Mouse (Mus musculus): ENCODE measurements at regions not wholly inside any gene's neighbourhood (a gene's known extent, or its start where the extent isn't known, plus 50 kb on each side); places are given as distances from the start of the nearest gene placed in this dataset.

DNA sequence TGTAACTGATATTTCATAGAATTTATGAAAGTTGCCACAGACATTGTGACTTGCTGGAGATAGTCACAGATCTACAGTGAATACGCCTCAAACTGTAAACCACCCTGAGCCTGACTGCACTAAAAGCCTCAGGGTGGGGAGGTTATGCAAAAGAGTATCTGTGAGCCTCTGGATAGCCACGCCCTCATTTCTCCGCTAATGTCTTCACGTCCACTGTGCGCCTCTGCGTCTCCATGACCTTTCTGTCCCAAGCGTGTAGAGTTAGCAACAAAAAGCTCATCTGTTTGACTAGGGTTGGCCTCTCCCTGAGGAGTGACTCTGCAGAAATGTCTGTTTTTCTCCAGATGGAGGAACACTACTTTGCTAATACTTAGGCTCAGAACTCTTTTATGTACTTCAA is 170.8 kb upstream of the Gm49356 start:
- no peaks in the 10 kb centered on the region for H3K36me3 ChIP-seq
- DNase-seq (ENCODE audit: low spot score), result no peak
- 75% methylated on average over 7 of the region's 7 CpGs for WGBS
- peaks cover 4% of the 10 kb centered on the region; the same call in 1 of the 2 replicates for H3K27me3 ChIP-seq (ENCODE audit: insufficient read depth, poor library complexity, severe bottlenecking)
- no peak overlapping the region for H3K27ac ChIP-seq
- no peaks in the 10 kb centered on the region for H3K9me3 ChIP-seq
- H3K4me3 ChIP-seq, result no peak overlapping the region
- H3K4me1 ChIP-seq, result no peaks in the 10 kb centered on the region

DNA sequence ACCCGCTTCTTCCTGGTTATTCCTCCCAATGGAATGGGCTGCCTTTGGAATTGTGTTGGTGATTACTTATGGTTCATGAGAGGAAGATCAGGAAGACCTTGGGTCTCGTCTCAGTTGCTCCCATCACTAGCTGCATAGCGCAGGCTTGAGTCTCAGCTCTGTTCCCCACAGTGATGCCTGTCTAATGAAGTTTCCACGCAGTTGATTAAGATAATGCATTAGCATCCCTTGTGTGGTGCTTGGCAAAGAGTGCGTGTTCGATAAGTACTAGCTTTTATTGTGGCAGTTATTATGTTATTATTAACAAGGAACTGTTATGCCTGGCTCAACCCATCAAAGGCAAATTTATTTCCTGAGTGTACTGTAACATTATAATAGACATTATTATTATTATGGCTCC is 169.7 kb upstream of the Gm49356 start:
- DNase-seq (ENCODE audit: low spot score), result no peak
- H3K4me1 ChIP-seq, result no peaks in the 10 kb centered on the region
- no peaks in the 10 kb centered on the region for H3K36me3 ChIP-seq
- peaks cover under 1% of the 10 kb centered on the region; the same call in 1 of the 2 replicates for H3K27me3 ChIP-seq (ENCODE audit: insufficient read depth, poor library complexity, severe bottlenecking)
- WGBS, result 86% methylated on average over 6 of the region's 6 CpGs
- no peak overlapping the region for H3K4me3 ChIP-seq
- no peak overlapping the region for H3K27ac ChIP-seq
- H3K9me3 ChIP-seq, result no peaks in the 10 kb centered on the region

GRCm38 (mm10) chr15:58727041-58727440 is 162.1 kb upstream of the Gm49356 start:
- Histone ChIP-seq H3K27ac (no peak overlapping the region), H3K27me3 (ENCODE audit: insufficient read depth, poor library complexity, severe bottlenecking) (no peaks in the 10 kb centered on the region), H3K36me3 (no peaks in the 10 kb centered on the region), H3K4me3 (no peak overlapping the region), H3K9me3 (no peaks in the 10 kb centered on the region), H3K4me1 (peaks cover 9% of the 10 kb centered on the region; the same call in 1 of the 2 replicates)
- WGBS, result 59% methylated on average over 4 of the region's 4 CpGs
- DNase-seq (ENCODE audit: low spot score), result no peak

- Histone ChIP-seq H3K4me1 (peaks cover 14% of the 10 kb centered on the region), H3K36me3 (no peaks in the 10 kb centered on the region), H3K4me3 (no peak overlapping the region), H3K9me3 (no peaks in the 10 kb centered on the region), H3K27ac (no peak overlapping the region), H3K27me3 (ENCODE audit: insufficient read depth, poor library complexity, severe bottlenecking) (no peaks in the 10 kb centered on the region)
- DNase-seq (ENCODE audit: low spot score), result no peak
- WGBS, result 85% methylated on average over 2 of the region's 2 CpGs
Measured at GRCm38 (mm10) chr15:58728264-58728663, 160.8 kb upstream of the Gm49356 start.

DNA sequence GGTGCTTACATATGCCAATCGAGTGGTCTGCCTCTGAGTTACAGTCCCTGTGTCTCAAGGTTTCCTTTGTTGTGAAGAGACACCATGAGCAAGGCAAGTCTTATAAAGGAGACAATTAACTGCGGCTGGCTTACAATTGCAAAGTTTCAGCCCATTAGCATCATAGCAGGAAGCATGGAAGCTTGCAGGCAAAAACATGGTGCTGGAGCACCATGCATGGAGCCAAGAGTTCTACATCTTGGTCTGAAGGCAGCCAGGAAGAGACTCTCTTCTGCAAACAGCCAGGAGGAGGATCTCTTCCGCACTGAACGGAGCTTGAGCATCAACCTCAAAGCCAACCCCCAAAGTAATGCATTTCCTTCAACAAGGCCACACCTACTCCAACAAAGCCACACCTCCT is 158.2 kb upstream of the Gm49356 start:
- Histone ChIP-seq H3K4me1 (peaks cover 20% of the 10 kb centered on the region), H3K36me3 (no peaks in the 10 kb centered on the region), H3K4me3 (no peak overlapping the region), H3K9me3 (no peaks in the 10 kb centered on the region), H3K27ac (no peak overlapping the region), H3K27me3 (ENCODE audit: insufficient read depth, poor library complexity, severe bottlenecking) (no peaks in the 10 kb centered on the region)
- DNase-seq (ENCODE audit: low spot score), result no peak
- 84% methylated on average over 4 of the region's 4 CpGs for WGBS

- H3K9me3 ChIP-seq, result no peaks in the 10 kb centered on the region
- H3K4me3 ChIP-seq, result no peak overlapping the region
- WGBS, result 86% methylated on average over 7 of the region's 7 CpGs
- no peaks in the 10 kb centered on the region for H3K27me3 ChIP-seq (ENCODE audit: insufficient read depth, poor library complexity, severe bottlenecking)
- H3K27ac ChIP-seq, result no peak overlapping the region
- H3K36me3 ChIP-seq, result no peaks in the 10 kb centered on the region
- peaks cover 20% of the 10 kb centered on the region for H3K4me1 ChIP-seq
- DNase-seq (ENCODE audit: low spot score), result no peak
Measured at GRCm38 (mm10) chr15:58731346-58731745, 157.8 kb upstream of the Gm49356 start.

GRCm38 (mm10) chr15:58731952-58732642 is 157.0 kb upstream of the Gm49356 start:
- H3K9me3 ChIP-seq, result no peaks in the 10 kb centered on the region
- H3K27me3 ChIP-seq (ENCODE audit: insufficient read depth, poor library complexity, severe bottlenecking), result no peaks in the 10 kb centered on the region
- no peaks in the 10 kb centered on the region for H3K36me3 ChIP-seq
- no peak overlapping the region for H3K4me3 ChIP-seq
- H3K4me1 ChIP-seq, result peaks cover 20% of the 10 kb centered on the region
- H3K27ac ChIP-seq, result 0 out of 2 replicates have a peak overlapping the region, but pooled peaks have one; percentile 8
- WGBS, result 45% methylated on average over 13 of the region's 13 CpGs
- DNase-seq (ENCODE audit: low spot score), result no peak
